Mouse (Mus musculus): ENCODE results near the gene Pde1b.

Pde1b gene

DNA sequence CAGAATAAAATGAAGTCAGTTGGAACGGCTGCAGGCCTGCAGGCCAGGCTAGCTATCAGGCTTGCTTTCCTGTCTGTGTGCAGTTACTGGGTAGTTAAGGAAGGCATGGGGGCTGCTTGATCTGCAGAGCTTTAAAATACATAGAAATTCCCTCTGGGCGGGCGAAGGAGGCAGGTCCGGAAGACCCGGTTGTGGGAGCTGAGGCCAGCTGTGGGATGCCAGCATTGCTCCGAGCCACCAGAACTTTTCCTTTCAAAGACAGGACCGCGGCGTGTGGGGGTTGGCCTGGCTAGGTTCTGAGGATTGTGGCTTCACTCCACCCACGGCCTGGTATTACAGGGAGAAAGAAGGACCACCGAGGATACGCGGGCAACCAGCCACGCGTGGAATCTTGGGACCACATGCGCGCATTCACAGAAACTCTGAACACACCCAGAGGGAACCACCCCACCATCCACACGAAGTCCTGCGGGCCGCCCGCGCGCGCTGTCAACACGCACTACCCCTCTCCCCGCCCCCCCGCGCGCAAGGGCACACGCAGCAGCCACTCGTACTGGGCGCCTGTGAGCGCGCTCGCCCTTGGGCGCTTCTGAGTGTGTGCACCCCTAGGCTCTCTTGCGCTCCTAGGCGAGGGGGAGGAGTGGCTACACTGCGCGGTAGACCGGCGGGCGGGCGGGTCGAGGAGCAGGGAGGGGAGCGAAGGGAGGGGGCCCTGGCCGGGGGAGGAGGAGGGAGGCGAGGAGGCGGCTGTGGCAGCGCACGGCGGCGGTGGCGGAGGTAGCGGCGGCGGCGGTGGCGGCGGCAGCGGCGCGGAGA is at the start of gene Pde1b:
Gene Pde1b, plus strand, starts transcription at position 600 of the 816 bp plus-strand sequence.
- in situ Hi-C loops (cut with MboI, MseI) = no loop called here

DNA sequence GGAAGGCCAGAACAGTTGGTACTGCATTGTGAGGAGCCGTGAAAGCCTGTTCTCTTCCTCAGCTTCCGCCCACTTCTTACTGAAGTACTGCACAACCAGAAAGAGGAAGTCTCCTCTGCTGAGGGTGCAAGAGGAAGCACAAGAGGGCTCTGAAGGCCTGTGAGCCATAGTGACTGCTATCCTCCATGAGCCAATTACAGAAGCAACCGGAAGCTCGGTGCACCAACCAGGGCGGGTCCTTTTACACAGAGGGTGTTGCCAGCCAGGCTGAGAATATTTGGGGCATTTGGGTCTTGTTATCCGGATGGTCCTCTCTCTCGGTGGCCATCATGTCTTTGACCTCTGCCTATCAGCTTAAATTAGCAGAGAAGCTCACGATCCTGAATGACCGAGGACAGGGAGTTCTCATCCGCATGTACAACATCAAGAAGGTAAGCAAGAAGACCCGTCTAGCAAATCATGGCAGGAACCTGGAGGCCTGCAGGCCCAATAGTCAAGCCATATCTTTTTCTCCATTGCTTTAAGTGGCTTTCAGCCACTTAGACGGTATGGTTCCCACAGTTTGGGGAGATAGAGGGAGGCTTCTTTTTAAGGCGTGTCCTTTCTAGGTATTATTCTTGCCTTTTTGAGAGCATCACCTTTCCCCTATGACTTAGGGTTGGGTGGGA is 49.1 kb upstream of the Pde1b start, which contains the start of gene Nckap1l:
Gene Nckap1l, plus strand, starts transcription at position 244 of the 668 bp plus-strand sequence.
- in situ Hi-C loops (cut with MboI, MseI) = loop anchor here (5.0 kb wide), 1 partner anchor 86 kb away; the partner anchor contains the start of gene Itga5

DNA sequence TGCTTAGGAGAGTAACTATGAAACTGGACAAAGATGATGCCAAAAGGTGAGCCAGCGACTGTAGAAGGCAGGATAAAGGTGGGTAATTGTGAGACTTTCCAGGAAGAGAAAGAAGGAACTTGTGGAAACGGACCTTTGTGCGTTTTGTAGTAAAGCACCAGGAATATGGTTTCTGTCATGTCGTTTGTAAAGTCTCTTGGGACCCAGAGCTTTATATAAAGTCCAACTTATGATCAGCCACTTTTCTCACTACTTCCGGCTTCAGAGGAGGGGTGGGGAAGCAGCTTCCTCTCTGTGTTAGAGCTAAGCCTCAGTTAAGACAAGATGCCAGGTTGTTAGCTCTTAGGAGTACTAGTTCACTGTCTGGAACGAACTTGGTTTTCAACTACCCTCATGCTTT is 48.4 kb upstream of the Pde1b start:
- in situ Hi-C loops (cut with MboI, MseI) = loop anchor here (5.0 kb wide), 1 partner anchor 87 kb away; the partner anchor contains the start of gene Itga5

DNA sequence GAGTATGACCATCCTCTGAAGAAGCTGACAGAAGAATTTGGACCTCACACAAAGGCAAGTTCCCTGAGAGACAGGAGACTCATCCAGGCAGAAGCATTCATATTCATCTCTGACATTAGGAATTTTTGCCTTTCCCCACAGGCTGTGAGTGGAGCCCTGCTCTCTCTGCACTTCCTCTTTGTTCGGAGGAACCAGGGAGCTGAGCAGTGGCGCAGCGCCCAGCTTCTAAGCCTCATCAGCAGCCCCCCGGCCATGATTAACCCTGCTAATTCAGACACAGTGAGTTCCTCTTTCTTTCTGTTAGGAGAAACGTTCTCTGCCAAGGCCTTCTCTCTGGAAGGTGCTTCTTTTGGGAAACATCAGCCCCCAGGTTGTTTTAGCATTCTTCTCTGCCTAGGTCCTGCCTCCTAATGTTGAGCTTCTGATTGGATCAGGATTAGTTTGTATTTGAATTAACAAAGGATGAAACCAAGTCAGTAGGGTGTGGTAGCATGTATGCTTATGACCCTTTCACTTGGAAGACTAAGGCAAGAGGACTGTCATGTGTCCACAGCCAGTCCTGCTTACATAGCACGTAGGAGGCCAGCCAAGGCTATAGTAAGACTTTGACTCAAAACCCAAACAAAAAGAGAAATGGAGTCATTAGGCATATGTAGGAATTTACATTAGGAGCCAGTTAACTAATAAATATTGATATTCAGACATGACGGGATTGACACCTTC is 40.1 kb upstream of the Pde1b start:
- in situ Hi-C loops (cut with MboI, MseI) = no loop called here

DNA sequence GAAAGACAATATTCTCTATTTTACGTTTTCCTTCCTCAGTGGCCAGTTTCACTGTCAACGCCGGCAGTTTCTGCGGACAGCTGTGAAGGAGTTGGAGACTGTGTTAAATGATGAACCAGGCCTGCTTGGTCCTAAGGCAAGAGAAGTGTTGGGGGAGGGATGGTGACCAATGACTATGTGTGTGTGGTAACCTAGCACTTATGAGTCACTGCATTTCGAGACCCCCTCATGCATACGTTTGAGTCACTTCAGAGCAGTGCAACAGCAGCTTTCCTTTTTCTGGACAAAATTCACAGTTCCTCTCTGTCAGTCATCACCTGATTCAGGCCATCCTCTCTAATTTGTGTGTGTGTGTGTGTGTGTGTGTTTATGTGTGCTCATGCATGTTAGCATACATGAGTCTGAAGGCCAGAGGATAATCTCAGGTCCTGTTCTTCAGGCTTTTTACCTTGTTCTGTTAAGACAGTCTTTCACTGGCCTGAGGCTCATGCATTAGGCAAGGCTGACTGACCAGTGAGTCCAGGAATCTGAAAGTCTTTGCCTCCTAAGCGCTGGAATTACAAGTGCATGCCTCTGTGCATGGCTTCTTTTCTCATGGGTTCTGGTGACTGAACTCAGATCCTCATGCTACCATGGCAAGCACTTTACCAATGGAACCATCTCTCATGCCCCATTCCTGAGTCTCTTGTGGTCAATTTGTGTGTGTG is 31.2 kb upstream of the Pde1b start:
- in situ Hi-C loops (cut with MboI, MseI) = no loop called here

DNA sequence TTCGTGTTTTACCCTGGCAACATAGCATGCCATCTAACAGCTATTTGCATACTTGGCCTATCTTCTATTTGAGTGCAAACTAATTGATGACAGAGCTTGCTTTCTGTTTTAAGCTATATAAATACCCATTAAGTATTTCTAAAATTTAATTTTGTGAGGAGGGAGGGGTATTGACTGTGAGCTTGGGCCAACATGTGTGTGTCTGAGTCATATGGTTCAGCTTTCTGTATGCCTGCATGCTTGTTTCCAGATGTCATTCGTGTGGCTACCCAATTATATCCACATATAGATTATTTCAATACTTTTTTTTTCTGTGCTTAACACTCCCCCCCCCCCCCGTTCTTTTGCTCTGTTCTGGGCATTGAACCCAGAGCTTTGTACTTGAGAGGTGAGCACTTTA is 30.6 kb upstream of the Pde1b start:
- in situ Hi-C loops (cut with MboI, MseI) = no loop called here

DNA sequence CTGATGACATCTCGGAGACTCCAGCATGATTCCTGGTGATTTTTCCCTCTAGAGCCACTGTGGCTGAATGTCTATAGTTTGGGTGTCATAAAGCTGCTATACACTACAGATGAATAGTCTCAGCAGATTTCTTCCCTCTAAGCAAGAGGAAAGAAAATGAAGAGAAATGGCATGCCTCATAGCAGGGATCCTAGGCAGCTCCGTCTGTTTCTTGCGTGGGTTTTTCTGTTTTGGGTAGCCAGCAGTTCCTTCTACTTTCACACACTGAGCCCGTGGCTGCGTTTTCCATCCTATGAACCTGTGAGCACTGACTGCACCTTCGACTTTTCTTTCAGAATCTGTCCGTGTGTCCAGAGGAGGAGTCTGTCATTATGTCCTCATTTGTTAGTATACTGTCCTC is 29.7 kb upstream of the Pde1b start:
- in situ Hi-C loops (cut with MboI, MseI) = no loop called here

DNA sequence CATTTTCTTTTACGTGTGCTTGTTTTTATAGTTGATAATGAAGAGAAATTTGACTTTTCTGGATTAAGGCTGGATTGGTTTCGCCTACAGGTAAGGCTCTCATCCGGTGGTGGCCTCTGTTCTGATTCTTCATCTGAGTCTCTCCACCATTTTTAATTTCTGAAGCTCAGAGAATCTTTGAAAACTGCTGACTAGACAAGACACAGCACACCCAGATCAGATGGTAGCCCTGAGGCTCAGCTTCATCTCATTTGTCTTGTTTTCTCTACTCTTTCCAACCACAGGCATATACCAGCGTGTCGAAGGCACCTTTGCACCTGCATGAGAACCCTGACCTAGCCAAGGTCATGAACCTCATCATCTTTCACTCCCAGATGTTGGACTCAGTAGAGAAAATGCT is 29.1 kb upstream of the Pde1b start:
- in situ Hi-C loops (cut with MboI, MseI) = no loop called here

DNA sequence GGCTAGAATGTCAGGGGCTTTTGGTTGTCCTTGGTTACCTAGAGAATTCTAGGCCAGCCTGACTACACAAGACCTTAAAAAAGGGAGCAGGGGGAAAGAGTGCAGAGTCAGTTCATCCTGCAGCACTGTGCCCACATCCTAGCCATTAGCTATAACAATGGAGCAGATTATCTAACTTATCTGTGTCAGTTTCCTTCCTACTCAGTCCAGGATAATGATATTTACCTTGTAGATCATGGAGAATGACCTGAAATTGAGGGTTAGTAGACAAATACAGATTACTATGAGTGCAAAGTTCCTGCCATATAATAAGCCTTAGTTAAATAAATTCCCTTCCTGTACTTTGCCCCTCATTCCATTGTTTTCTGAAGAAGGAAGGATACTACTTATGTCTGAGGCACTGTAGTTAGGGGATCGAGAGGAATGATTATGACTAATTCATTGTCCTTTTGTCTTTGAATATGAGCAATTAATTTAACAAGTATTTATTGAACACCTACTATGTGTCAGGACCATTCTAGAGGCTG is 23.7 kb upstream of the Pde1b start:
- in situ Hi-C loops (cut with MboI, MseI) = no loop called here

DNA sequence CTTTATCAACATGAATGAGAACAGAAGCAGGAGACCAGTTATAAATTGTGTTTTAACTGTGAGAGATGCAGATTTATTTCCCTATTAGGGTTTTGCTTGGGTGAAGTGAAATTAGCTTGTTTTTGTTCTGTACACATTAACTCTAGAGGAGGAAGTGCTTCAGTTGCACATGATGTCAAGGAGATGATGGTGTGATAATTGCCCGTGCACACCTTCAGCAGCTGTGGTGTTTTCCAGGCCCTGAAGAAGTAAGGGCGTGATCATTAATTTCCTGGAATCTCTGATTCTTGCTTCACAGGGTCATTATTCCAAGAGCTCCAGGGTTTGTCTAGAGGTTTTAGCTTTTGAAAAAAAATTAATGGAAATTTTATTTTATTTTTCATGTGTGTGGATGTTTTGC is 22.7 kb upstream of the Pde1b start:
- in situ Hi-C loops (cut with MboI, MseI) = no loop called here

DNA sequence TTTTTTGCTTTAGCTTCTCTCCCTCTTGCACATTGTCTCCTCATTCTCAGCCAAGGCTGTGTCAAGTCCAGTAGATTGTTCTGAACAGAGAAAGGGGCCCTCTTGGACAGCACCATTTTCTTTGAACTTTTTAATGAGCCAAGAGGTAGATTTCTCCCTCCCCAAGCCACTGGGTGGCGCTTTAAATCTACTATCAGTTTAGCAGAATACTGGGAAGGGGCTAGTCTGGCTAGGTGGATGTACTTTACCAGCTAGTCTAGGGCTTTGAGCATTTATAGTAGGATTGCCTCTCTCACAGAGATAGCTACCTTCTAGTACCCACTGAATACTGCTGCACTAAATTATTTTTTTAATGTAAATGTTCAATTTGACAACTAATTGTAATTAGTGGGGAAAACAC is 20.3 kb upstream of the Pde1b start:
- in situ Hi-C loops (cut with MboI, MseI) = no loop called here

DNA sequence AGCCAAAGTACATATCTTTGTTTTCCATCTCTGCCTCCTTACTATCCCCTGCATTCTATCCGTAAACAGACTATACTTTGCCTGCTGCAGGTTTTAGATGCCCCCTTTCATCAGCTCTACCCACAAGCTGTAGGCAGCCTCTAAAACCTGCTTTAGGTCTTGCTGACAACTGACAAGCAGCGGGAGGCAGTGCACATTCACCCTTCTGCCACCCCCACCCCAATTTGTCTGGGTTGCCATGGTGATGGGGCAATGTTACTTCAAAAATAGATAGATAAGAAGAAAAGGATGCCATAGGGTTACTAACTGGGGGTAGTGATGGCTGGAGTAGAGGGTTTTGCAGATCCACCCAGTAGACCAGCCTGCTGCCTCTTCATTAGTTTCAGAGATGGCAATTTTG is 18.3 kb upstream of the Pde1b start:
- in situ Hi-C loops (cut with MboI, MseI) = no loop called here

DNA sequence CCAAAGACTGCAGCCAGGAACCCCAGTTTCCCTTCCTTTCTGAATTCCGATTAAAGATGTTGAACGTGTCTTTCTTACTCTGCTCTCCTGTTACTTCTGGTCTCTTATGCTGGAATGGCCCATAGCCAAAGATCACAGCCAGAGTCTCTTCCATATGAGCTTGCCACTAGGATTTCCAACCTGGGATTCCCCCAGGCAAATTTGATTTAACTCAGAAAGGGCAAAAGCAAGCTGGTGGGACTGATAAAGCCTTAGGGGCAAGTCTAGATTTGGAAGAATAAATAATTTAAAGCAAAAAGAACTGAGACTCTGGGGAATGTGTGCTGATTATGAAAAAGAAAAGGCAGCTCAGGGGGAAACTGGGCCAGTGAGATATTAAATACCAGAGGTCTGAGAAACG is 17.7 kb upstream of the Pde1b start:
- in situ Hi-C loops (cut with MboI, MseI) = no loop called here

DNA sequence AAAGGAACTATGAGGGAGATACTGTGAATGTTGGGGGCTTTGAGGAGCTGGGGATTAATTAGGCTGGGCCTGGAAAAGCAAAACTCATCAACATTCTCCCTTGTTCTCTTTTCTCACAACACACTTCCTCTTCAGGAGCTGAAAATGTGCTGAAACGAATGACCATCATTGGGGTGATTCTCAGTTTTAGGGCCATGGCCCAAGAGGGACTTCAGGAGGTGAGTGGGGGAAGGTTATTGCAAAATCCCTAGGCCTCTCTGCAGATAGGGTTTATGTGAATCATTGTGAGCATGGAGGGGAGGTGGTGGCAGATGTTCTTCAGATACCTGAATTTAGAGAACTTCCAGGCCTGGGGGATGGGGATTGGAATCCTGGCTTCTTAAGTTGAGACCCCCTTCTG is 16.2 kb upstream of the Pde1b start:
- in situ Hi-C loops (cut with MboI, MseI) = no loop called here

DNA sequence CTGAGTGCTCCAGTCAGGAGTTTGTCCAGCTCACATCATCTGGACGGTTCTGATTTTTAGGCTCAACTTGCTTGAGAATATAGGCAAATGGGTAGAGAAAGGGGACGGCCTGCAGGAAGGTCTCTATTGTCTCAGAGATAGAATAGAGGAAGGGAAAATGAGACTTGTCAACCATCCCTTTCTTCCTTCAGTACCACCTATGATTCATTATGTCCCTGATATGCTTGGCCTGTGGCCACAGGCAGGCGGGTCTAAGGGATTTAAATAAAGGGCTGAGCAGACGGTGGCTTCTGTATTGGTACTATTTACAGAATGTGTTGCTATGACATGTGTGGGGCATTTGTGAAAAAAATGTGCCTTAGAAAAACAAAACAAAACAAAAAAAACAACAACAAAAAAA is 14.5 kb upstream of the Pde1b start:
- in situ Hi-C loops (cut with MboI, MseI) = no loop called here

DNA sequence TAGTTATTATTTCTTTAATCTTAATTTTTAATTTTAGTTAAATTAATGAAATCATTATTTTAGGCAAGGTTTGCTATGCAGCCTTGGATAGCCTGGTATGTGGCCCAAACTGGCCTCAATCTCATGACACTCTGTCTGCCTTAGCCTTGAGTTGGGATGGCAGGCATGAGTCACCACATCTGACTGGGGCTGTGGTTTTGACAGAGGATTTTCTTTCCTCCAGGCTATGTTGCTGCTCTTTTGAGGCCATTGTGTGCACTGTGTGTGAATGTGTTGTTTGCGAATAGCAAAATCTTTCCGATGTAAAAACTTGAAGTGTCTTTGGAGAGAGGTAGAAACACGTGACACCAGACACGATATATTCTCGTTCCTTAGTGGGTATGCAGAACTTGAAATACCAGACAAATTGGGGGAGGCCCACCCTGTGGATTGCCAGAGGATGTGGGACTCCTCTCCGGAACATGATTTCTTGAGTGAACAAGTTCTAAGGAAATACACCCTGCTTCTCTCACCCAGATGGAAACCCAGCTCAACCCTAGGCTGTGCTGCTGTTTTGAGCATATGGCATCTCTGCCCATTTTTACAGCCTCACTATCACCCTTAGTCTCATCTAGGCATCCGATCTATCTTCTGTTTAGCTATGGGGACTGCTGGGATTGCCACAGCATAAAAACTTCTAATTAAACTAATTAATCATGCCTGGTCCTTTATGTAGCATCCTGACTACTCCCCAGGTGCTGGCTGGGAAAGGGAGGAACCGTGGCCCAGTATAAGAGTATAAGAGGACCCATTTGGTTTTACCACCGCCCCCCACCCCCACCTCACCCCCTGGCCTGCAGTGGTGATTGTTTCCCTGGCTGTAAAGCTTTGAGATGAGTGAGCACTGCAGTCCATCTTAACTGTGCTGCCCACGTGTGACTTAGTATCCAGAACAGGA is 6.4 kb upstream of the Pde1b start:
- in situ Hi-C loops (cut with MboI, MseI) = no loop called here

DNA sequence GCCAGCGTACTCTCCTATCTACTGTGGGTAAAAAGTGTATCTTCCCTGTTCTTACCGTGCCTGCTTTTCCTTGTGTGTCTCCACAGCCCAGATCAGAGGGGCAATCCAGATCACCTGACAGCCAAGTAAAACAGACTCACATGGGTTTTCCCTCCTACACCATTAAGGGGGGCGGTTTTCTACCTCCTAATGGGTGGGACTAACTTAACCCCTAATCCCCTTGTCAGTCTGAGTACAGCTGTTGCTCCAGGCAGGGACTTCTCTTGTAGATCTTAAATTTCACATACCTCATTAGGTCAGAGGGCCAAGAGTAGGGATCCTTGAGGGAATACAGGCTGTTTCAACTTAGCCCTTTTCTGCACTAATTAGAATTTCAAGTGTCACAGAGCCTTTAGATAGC is 4.7 kb upstream of the Pde1b start:
- in situ Hi-C loops (cut with MboI, MseI) = no loop called here

DNA sequence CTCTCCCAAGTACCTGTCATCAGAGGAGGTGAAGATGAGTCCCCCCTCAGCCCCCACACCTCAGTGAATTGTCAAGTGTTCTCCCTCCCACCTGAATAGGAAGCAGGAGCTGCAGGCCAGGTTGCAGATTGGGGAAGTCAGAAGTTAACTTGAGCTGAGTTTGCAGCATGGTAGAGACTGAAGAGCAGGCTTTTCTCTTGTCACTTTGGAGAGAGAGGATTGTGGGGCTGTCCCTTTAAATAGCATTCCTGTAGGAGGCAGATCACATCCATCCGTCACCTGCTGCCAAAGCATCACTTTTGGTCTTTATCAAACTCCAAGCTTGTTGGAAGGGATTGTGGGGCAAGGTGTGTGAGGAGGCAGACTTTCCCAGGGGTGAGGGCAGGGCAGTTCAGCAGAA is 2.1 kb upstream of the Pde1b start:
- in situ Hi-C loops (cut with MboI, MseI) = no loop called here

DNA sequence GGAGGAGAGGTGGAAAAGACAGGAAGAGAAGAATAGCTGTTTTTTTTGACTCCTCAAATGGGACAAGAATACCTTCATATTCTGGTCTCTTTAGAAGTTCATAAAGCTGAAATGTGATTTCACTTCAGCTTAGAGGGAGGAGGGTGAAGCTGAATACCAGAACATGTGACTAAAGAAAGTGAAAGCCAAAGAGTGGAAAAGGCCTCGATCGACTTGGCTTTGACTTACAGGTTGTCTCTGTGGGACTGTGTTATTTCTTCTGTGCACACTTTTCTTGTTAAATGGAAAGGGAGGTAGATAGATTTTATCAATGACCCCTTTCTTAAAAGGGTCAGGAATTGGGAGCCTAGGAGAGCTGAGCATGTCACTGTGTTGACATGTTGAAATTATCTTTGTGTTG is 1.6 kb upstream of the Pde1b start:
- in situ Hi-C loops (cut with MboI, MseI) = no loop called here

DNA sequence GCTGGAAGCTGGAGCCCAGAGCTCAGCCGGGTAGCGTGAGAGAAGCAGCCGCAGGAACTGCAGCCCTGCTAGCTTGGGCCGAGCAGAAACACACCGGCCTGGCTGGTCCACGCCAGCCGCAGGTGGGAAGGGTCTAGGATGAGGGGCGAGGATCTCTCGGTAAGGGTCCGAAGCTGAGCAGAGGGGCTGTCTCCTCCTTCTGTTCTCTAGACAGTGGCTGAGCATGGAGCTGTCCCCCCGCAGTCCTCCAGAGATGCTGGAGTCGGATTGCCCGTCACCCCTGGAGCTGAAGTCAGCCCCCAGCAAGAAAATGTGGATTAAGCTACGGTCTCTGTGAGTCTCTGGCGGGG is 392 bp downstream of the Pde1b start:
- in situ Hi-C loops (cut with MboI, MseI) = no loop called here

DNA sequence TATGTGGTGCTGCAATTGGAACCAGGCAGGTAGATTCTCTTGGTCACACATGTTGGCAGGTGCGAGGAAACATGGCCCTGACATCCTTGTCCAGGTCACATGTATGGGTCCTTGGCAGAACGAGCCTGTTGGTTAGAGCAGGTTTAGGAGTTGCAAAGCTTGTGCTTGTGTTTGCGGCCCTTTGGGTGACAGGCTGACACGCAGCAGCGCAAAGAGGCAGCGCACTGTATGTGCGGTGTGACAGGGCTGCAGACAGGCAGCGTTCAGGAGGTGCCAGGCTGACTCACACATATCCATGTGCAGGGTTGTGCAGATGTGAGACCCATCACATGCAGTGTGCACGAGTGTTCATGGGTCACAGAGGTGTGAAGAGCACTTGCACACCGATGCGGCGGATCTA is 826 bp downstream of the Pde1b start:
- in situ Hi-C loops (cut with MboI, MseI) = no loop called here
